Mouse (Mus musculus): ENCODE data around the gene Mroh7. TPM values are rescaled to one million over a fixed set of nuclear protein-coding genes. Genes with fewer than 3 reads are reported as not detected.
"Not testable (repeated sequence)": the region's sequence is repeated elsewhere in the genome, so short reads cannot be mapped to it uniquely, and the experiment has no call there.

The Mroh7 gene
- polyA plus RNA-seq, 1 experiment from 2014 or later: 0.74 TPM

GRCm38 (mm10) chr4:106747001-106747580 is 16.4 kb upstream of the Mroh7 start:
- no peaks in the 10 kb centered on the region for H3K36me3 ChIP-seq (ENCODE audit: insufficient read depth, low read length)
- WGBS: 82% methylated on average over 1 of the region's 1 CpGs
- H3K9me3 ChIP-seq (ENCODE audit: low read length): no peaks in the 10 kb centered on the region
- H3K4me2 ChIP-seq (replicated peaks; ENCODE audit: low read depth, low read length): no peak overlapping the region
- no peak overlapping the region for H3K9ac ChIP-seq (replicated peaks; ENCODE audit: low read length)
- no peaks in the 10 kb centered on the region for H3K4me1 ChIP-seq (ENCODE audit: insufficient read depth, low read length)
- no peaks in the 10 kb centered on the region for H3K27me3 ChIP-seq (ENCODE audit: insufficient read depth, low read length)
- H3K27ac ChIP-seq (ENCODE audit: low read length): no peak overlapping the region
- ATAC-seq (ENCODE audit: low FRiP score, low TSS enrichment): no peak
- no peak overlapping the region for H3K4me3 ChIP-seq (ENCODE audit: low read length)

GRCm38 (mm10) chr4:106745862-106746261 is 15.1 kb upstream of the Mroh7 start:
- no peak overlapping the region for H3K4me3 ChIP-seq (ENCODE audit: low read length)
- H3K27me3 ChIP-seq (ENCODE audit: insufficient read depth, low read length): no peaks in the 10 kb centered on the region
- no peaks in the 10 kb centered on the region for H3K9me3 ChIP-seq (ENCODE audit: low read length)

GRCm38 (mm10) chr4:106737904-106738303 is 7.2 kb upstream of the Mroh7 start:
- WGBS: 64% methylated on average over 3 of the region's 3 CpGs
- peak overlapping the region; percentile 46; the same call in 1 of the 2 replicates for H3K27ac ChIP-seq (ENCODE audit: low read length)
- H3K4me2 ChIP-seq (replicated peaks; ENCODE audit: low read depth, low read length): no peak overlapping the region
- H3K4me3 ChIP-seq (ENCODE audit: low read length): no peak overlapping the region
- H3K4me1 ChIP-seq (ENCODE audit: insufficient read depth, low read length): peaks cover 16% of the 10 kb centered on the region
- no peaks in the 10 kb centered on the region for H3K36me3 ChIP-seq (ENCODE audit: insufficient read depth, low read length)
- H3K27me3 ChIP-seq (ENCODE audit: insufficient read depth, low read length): no peaks in the 10 kb centered on the region
- ATAC-seq (ENCODE audit: low FRiP score, low TSS enrichment): peak; percentile 25; the same call in 1 of the 2 replicates
- H3K9me3 ChIP-seq (ENCODE audit: low read length): no peaks in the 10 kb centered on the region
- no peak overlapping the region for H3K9ac ChIP-seq (replicated peaks; ENCODE audit: low read length)

More at GRCm38 (mm10) chr4:106745862-106746261, 15.1 kb upstream of the Mroh7 start:
- H3K9ac ChIP-seq (replicated peaks; ENCODE audit: low read length): no peak overlapping the region
- H3K4me1 ChIP-seq (ENCODE audit: insufficient read depth, low read length): no peaks in the 10 kb centered on the region
- H3K27ac ChIP-seq (ENCODE audit: low read length): no peak overlapping the region
- no peak for ATAC-seq (ENCODE audit: low FRiP score, low TSS enrichment)
- WGBS: 80% methylated on average over 7 of the region's 7 CpGs
- no peaks in the 10 kb centered on the region for H3K36me3 ChIP-seq (ENCODE audit: insufficient read depth, low read length)
- H3K4me2 ChIP-seq (replicated peaks; ENCODE audit: low read depth, low read length): no peak overlapping the region

- H3K27me3 ChIP-seq (ENCODE audit: insufficient read depth, low read length): not testable (repeated sequence)
These were observed 6.2 kb upstream of the Mroh7 start for GRCm38 (mm10) chr4:106736884-106737283.

GRCm38 (mm10) chr4:106733636-106734035 is 2.9 kb upstream of the Mroh7 start, which contains the start of gene Fam151a:
Fam151a (plus strand) TSS chr4:106733889.
- H3K27ac ChIP-seq (ENCODE audit: low read length): peak within 1 kb of the TSS; percentile 28; the same call in 1 of the 2 replicates
- peaks cover 17% of the 10 kb centered on the region for H3K4me1 ChIP-seq (ENCODE audit: insufficient read depth, low read length)
- no peak within 1 kb of the TSS for H3K4me3 ChIP-seq (ENCODE audit: low read length)
- no peak within 1 kb of the TSS for H3K9ac ChIP-seq (replicated peaks; ENCODE audit: low read length)
- no peaks in the 10 kb centered on the region for H3K36me3 ChIP-seq (ENCODE audit: insufficient read depth, low read length)
- 28% methylated on average over 4 of the region's 4 CpGs for WGBS
- H3K4me2 ChIP-seq (replicated peaks; ENCODE audit: low read depth, low read length): no peak within 1 kb of the TSS
- peak; percentile 75 for ATAC-seq (ENCODE audit: low FRiP score, low TSS enrichment)
- H3K27me3 ChIP-seq (ENCODE audit: insufficient read depth, low read length): no peaks in the 10 kb centered on the region
- H3K9me3 ChIP-seq (ENCODE audit: low read length): no peaks in the 10 kb centered on the region

More at GRCm38 (mm10) chr4:106736884-106737283, 6.2 kb upstream of the Mroh7 start:
- not testable (repeated sequence) for H3K4me2 ChIP-seq (replicated peaks; ENCODE audit: low read depth, low read length); ATAC-seq (ENCODE audit: low FRiP score, low TSS enrichment); H3K9ac ChIP-seq (replicated peaks; ENCODE audit: low read length); H3K36me3 ChIP-seq (ENCODE audit: insufficient read depth, low read length); H3K9me3 ChIP-seq (ENCODE audit: low read length); H3K27ac ChIP-seq (ENCODE audit: low read length); H3K4me3 ChIP-seq (ENCODE audit: low read length)
- peaks cover 17% of the 10 kb centered on the region for H3K4me1 ChIP-seq (ENCODE audit: insufficient read depth, low read length)
- 80% methylated on average over 1 of the region's 1 CpGs for WGBS

GRCm38 (mm10) chr4:106720631-106721030 is 10.1 kb downstream of the Mroh7 start:
- Histone ChIP-seq H3K9me3 (ENCODE audit: low read length) (no peaks in the 10 kb centered on the region), H3K27me3 (ENCODE audit: insufficient read depth, low read length) (no peaks in the 10 kb centered on the region), H3K9ac (replicated peaks; ENCODE audit: low read length) (no peak overlapping the region), H3K4me3 (ENCODE audit: low read length) (no peak overlapping the region), H3K27ac (ENCODE audit: low read length) (no peak overlapping the region), H3K36me3 (ENCODE audit: insufficient read depth, low read length) (no peaks in the 10 kb centered on the region), H3K4me2 (replicated peaks; ENCODE audit: low read depth, low read length) (no peak overlapping the region), H3K4me1 (ENCODE audit: insufficient read depth, low read length) (no peaks in the 10 kb centered on the region)
- 87% methylated on average over 4 of the region's 4 CpGs for WGBS
- ATAC-seq (ENCODE audit: low FRiP score, low TSS enrichment): no peak

GRCm38 (mm10) chr4:106713622-106714021 is 17.1 kb downstream of the Mroh7 start:
- Histone ChIP-seq H3K9ac (replicated peaks; ENCODE audit: low read length) (no peak overlapping the region), H3K27ac (ENCODE audit: low read length) (no peak overlapping the region), H3K4me1 (ENCODE audit: insufficient read depth, low read length) (no peaks in the 10 kb centered on the region), H3K9me3 (ENCODE audit: low read length) (no peaks in the 10 kb centered on the region), H3K36me3 (ENCODE audit: insufficient read depth, low read length) (no peaks in the 10 kb centered on the region), H3K27me3 (ENCODE audit: insufficient read depth, low read length) (no peaks in the 10 kb centered on the region), H3K4me3 (ENCODE audit: low read length) (no peak overlapping the region), H3K4me2 (replicated peaks; ENCODE audit: low read depth, low read length) (no peak overlapping the region)
- ATAC-seq (ENCODE audit: low FRiP score, low TSS enrichment): no peak
- 87% methylated on average over 6 of the region's 6 CpGs for WGBS

GRCm38 (mm10) chr4:106708408-106708807 is 22.3 kb downstream of the Mroh7 start:
- no peak overlapping the region for H3K9ac ChIP-seq (replicated peaks; ENCODE audit: low read length)
- no peaks in the 10 kb centered on the region for H3K9me3 ChIP-seq (ENCODE audit: low read length)
- no peaks in the 10 kb centered on the region for H3K36me3 ChIP-seq (ENCODE audit: insufficient read depth, low read length)
- 0% methylated on average over 8 of the region's 8 CpGs for WGBS
- H3K27ac ChIP-seq (ENCODE audit: low read length): no peak overlapping the region
- no peaks in the 10 kb centered on the region for H3K27me3 ChIP-seq (ENCODE audit: insufficient read depth, low read length)
- ATAC-seq (ENCODE audit: low FRiP score, low TSS enrichment): peak; percentile 50; the same call in 1 of the 2 replicates
- peak overlapping the region; percentile 16; the same call in 1 of the 2 replicates for H3K4me3 ChIP-seq (ENCODE audit: low read length)
- H3K4me1 ChIP-seq (ENCODE audit: insufficient read depth, low read length): peaks cover 4% of the 10 kb centered on the region; the same call in 1 of the 2 replicates
- H3K4me2 ChIP-seq (replicated peaks; ENCODE audit: low read depth, low read length): peak overlapping the region; percentile 39

GRCm38 (mm10) chr4:106707957-106708356 is 22.8 kb downstream of the Mroh7 start:
- peaks cover 4% of the 10 kb centered on the region; the same call in 1 of the 2 replicates for H3K4me1 ChIP-seq (ENCODE audit: insufficient read depth, low read length)
- H3K4me3 ChIP-seq (ENCODE audit: low read length): no peak overlapping the region; the same call in 1 of the 2 replicates
- H3K9me3 ChIP-seq (ENCODE audit: low read length): no peaks in the 10 kb centered on the region
- WGBS: 40% methylated on average over 5 of the region's 5 CpGs
- H3K27me3 ChIP-seq (ENCODE audit: insufficient read depth, low read length): no peaks in the 10 kb centered on the region
- H3K4me2 ChIP-seq (replicated peaks; ENCODE audit: low read depth, low read length): peak overlapping the region; percentile 39
- H3K9ac ChIP-seq (replicated peaks; ENCODE audit: low read length): no peak overlapping the region
- H3K27ac ChIP-seq (ENCODE audit: low read length): no peak overlapping the region
- no peaks in the 10 kb centered on the region for H3K36me3 ChIP-seq (ENCODE audit: insufficient read depth, low read length)
- 0 out of 2 replicates have a peak, but pooled peaks have one; percentile 5 for ATAC-seq (ENCODE audit: low FRiP score, low TSS enrichment)

GRCm38 (mm10) chr4:106705096-106705665 is 25.5 kb downstream of the Mroh7 start:
- Histone ChIP-seq H3K4me3 (ENCODE audit: low read length) (no peak overlapping the region), H3K36me3 (ENCODE audit: insufficient read depth, low read length) (no peaks in the 10 kb centered on the region), H3K9ac (replicated peaks; ENCODE audit: low read length) (no peak overlapping the region), H3K4me2 (replicated peaks; ENCODE audit: low read depth, low read length) (no peak overlapping the region), H3K4me1 (ENCODE audit: insufficient read depth, low read length) (peaks cover 10% of the 10 kb centered on the region), H3K27me3 (ENCODE audit: insufficient read depth, low read length) (no peaks in the 10 kb centered on the region), H3K27ac (ENCODE audit: low read length) (no peak overlapping the region), H3K9me3 (ENCODE audit: low read length) (no peaks in the 10 kb centered on the region)
- no peak for ATAC-seq (ENCODE audit: low FRiP score, low TSS enrichment)
- WGBS: 41% methylated on average over 8 of the region's 8 CpGs

Measured in kidney, embryonic 16.5 days (tissue).